Mouse (Mus musculus) megakaryocyte, embryonic 14.5 days (primary cell): ENCODE measurements around the gene Pgap1.

ENCODE experiments used
- FLI1 ChIP-seq: IDR thresholded peaks from 2 replicates; pipeline ENCODE4 v1.6.1; 2012; ENCODE audit warnings: low read length, inconsistent platforms, mixed read lengths
- GATA1 ChIP-seq: IDR thresholded peaks from 3 replicates; pipeline ENCODE4 v1.6.1; 2012; ENCODE audit warnings: mixed read lengths, low read length, inconsistent platforms, borderline replicate concordance

DNA sequence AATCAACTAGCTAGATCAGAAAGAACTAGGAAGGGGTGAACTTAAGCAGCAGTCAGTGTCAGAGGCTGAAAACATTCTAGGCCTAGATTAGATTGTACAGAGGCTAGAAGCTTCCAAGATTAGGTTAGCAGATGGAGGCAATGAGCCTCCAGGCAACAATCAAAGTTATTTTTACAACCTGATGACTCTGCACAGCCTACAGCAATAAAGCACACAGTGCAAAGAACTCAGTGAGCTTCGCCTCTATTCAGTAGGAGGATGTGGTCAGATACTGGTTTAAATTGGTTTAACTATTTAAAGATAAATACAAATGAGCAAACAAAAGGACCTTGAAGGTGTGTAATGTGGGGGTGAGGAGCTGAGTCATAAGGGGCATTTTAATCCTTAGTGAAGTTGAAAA is 42.8 kb upstream of the Pgap1 start:
- no peak for TF ChIP-seq GATA1
- no peak for TF ChIP-seq FLI1
